Mouse (Mus musculus): ENCODE data around the gene Ccnd3.
A peak's percentile ranks its signal among the peaks of the same experiment; 100 is the strongest.

DNA sequence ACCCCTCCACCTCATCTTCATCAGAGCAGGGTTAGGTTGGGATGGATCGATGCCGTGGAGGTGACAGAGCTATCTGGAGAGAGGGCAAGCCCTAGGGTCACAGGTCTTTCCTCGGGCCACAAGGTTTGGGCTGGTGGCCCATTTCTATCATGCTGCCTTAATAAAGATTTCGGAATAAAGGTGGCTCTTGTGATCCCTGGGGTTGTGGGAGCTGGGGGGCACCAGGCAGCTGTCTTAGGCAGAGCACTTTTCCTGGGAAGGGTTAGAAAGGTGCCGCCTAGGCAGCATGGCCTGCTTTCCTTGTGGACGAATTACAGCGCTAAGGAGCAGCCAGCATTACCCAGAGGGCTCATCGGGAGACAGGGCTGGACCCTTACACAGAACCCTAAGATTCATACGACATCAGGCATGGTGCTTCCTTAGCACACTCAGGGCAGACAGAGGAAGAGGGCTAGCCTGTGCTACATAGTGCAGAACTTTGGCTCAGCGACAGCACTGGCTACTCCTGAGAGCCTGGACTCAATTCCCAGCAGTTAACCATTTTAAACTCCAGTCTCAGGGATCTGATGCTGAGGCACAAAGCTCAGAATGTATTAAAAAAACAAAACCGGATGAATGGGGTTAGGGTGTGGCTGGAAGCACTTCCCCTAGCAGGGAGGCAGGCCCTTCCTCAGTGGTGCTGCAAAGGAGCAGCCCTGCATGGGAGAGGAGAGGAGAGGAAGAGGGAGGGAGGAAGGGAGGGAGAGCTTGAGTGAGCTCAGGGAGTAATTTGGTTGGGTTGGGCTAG is 94.9 kb downstream of the Ccnd3 start:
- TF ChIP-seq POLR2AphosphoS5 (IDR thresholded peaks at IDR 0.05; ENCODE audit: borderline replicate concordance, low read depth, low read length): no peak
- no peak for TF ChIP-seq BHLHE40 (IDR thresholded peaks at IDR 0.05; ENCODE audit: borderline replicate concordance, low read depth, low read length)
- peak in 1 of 2 experiments; percentile 63; a peak in 2 of 4 replicates for TF ChIP-seq POLR2A (IDR thresholded peaks at IDR 0.05; ENCODE audit: control insufficient read depth in 1 of 2, insufficient read depth in 1 of 2, low read depth in 1 of 2, low read length in 2 of 2, poor library complexity in 1 of 2)

Data from MEL (cell line).